Mouse (Mus musculus): Measurements from ENCODE around the gene Fgf13. TPM values are rescaled to one million over a fixed set of nuclear protein-coding genes. Genes with fewer than 3 reads are reported as not detected.

Fgf13 gene
- total RNA-seq, 1 experiment, result 1.3 TPM

DNA sequence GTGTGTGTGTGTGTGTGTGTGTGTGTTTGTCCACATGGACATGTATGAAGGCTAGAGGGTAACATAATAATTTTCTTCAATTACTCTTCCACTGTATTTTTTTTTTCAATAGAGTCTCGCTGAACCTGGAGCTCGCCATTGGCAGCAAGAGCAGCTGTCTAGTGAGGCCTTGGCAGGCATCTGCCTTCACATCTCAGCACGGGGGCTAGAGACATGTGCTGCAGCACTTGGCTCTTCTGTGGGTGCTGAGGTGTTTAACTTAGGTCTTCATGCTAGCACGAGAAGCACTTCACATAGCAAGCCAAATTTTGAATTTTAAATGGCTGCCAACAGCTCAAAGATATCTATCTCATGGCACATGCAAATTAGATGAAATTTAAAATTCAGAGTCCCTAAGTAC is 380.9 kb downstream of the Fgf13 start:
- Histone ChIP-seq H3K4me1 (ENCODE audit: control insufficient read depth in 2 of 2, insufficient read depth in 2 of 2, low read length in 2 of 2, poor library complexity in 1 of 2) (no peaks in the 10 kb centered on the region), H3K4me3 (ENCODE audit: insufficient read depth in 1 of 2, low read depth in 1 of 2, low read length in 2 of 2, poor library complexity in 1 of 2, severe bottlenecking in 1 of 2) (no peak overlapping the region), H3K9me3 (ENCODE audit: control insufficient read depth, insufficient read depth, low read depth, low read length) (no peaks in the 10 kb centered on the region), H3K27ac (ENCODE audit: insufficient read depth, low read depth, low read length, poor library complexity, severe bottlenecking) (no peak overlapping the region), H3K9ac (ENCODE audit: insufficient read depth, low read depth, low read length, poor library complexity, severe bottlenecking) (no peak overlapping the region), H3K36me3 (ENCODE audit: control insufficient read depth, insufficient read depth, low read length, poor library complexity, severe bottlenecking) (no peaks in the 10 kb centered on the region)
- no peak for TF ChIP-seq MAFK (IDR thresholded peaks at IDR 0.05; ENCODE audit: insufficient read depth, low read depth, low read length)
- TF ChIP-seq ZC3H11A (IDR thresholded peaks at IDR 0.05; ENCODE audit: borderline replicate concordance, low read depth, low read length), result no peak
- no peak for TF ChIP-seq HCFC1 (IDR thresholded peaks at IDR 0.05; ENCODE audit: borderline replicate concordance, insufficient read depth, low read length)
- no peak for TF ChIP-seq CHD2 (IDR thresholded peaks at IDR 0.05; ENCODE audit: low read depth, low read length)
- in situ Hi-C loops (cut with MboI; ENCODE audit: low sequenced_read_pairs in 2 of 2, unreplicated experiment in 2 of 2), result loop anchor here (25.0 kb wide), 3 partner anchors 425 to 1275 kb away; no protein-coding TSS in a partner anchor
- no peak for DNase-seq (ENCODE audit: low read depth, low spot score)

GRCm38 (mm10) chrX:59182323-59182722 is 385.5 kb downstream of the Fgf13 start:
- no peaks in the 10 kb centered on the region for H3K36me3 ChIP-seq (ENCODE audit: control insufficient read depth, insufficient read depth, low read length, poor library complexity, severe bottlenecking)
- in situ Hi-C loops (cut with MboI; ENCODE audit: low sequenced_read_pairs in 2 of 2, unreplicated experiment in 2 of 2), result loop anchor here (25.0 kb wide), 3 partner anchors 430 to 1280 kb away; no protein-coding TSS in a partner anchor
- H3K4me1 ChIP-seq (ENCODE audit: control insufficient read depth in 2 of 2, insufficient read depth in 2 of 2, low read length in 2 of 2, poor library complexity in 1 of 2), result no peaks in the 10 kb centered on the region
- no peak for DNase-seq (ENCODE audit: low read depth, low spot score)
- no peak overlapping the region for H3K4me3 ChIP-seq (ENCODE audit: insufficient read depth in 1 of 2, low read depth in 1 of 2, low read length in 2 of 2, poor library complexity in 1 of 2, severe bottlenecking in 1 of 2)
- no peak overlapping the region for H3K9ac ChIP-seq (ENCODE audit: insufficient read depth, low read depth, low read length, poor library complexity, severe bottlenecking)
- no peaks in the 10 kb centered on the region for H3K9me3 ChIP-seq (ENCODE audit: control insufficient read depth, insufficient read depth, low read depth, low read length)
- H3K27ac ChIP-seq (ENCODE audit: insufficient read depth, low read depth, low read length, poor library complexity, severe bottlenecking), result no peak overlapping the region
- TF ChIP-seq ZC3H11A (IDR thresholded peaks at IDR 0.05; ENCODE audit: borderline replicate concordance, low read depth, low read length) (no peak), MAFK (IDR thresholded peaks at IDR 0.05; ENCODE audit: insufficient read depth, low read depth, low read length) (no peak), HCFC1 (IDR thresholded peaks at IDR 0.05; ENCODE audit: borderline replicate concordance, insufficient read depth, low read length) (no peak)

DNA sequence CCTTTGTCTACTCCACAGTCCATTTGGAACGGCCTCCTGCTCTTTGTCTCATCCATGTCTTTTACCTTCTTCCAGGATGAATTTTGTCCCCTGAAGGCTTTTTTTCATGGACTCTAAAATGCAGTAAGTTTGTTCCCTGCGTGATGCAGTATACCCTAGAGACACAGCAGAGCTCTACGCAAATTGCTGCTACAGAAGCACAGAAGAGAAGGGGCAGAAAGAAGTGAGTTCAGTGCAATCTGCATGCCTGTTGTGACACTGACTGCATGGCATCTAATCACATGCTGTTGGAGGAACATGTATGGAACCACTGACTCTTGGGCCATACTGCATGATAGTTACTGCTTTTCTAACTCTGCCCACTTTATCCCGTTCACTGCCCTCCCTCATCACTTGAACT is 388.2 kb downstream of the Fgf13 start:
- Histone ChIP-seq H3K9ac (ENCODE audit: insufficient read depth, low read depth, low read length, poor library complexity, severe bottlenecking) (no peak overlapping the region), H3K36me3 (ENCODE audit: control insufficient read depth, insufficient read depth, low read length, poor library complexity, severe bottlenecking) (no peaks in the 10 kb centered on the region), H3K9me3 (ENCODE audit: control insufficient read depth, insufficient read depth, low read depth, low read length) (no peaks in the 10 kb centered on the region), H3K27ac (ENCODE audit: insufficient read depth, low read depth, low read length, poor library complexity, severe bottlenecking) (no peak overlapping the region), H3K4me3 (ENCODE audit: insufficient read depth in 1 of 2, low read depth in 1 of 2, low read length in 2 of 2, poor library complexity in 1 of 2, severe bottlenecking in 1 of 2) (no peak overlapping the region), H3K4me1 (ENCODE audit: control insufficient read depth in 2 of 2, insufficient read depth in 2 of 2, low read length in 2 of 2, poor library complexity in 1 of 2) (no peaks in the 10 kb centered on the region)
- in situ Hi-C loops (cut with MboI; ENCODE audit: low sequenced_read_pairs in 2 of 2, unreplicated experiment in 2 of 2), result loop anchor here (25.0 kb wide), 3 partner anchors 433 to 1283 kb away; no protein-coding TSS in a partner anchor
- TF ChIP-seq ZNF384 (IDR thresholded peaks at IDR 0.05; ENCODE audit: low read depth, low read length), result no peak
- TF ChIP-seq HCFC1 (IDR thresholded peaks at IDR 0.05; ENCODE audit: borderline replicate concordance, insufficient read depth, low read length), result no peak
- no peak for TF ChIP-seq ZC3H11A (IDR thresholded peaks at IDR 0.05; ENCODE audit: borderline replicate concordance, low read depth, low read length)
- TF ChIP-seq CHD2 (IDR thresholded peaks at IDR 0.05; ENCODE audit: low read depth, low read length), result no peak
- TF ChIP-seq MAFK (IDR thresholded peaks at IDR 0.05; ENCODE audit: insufficient read depth, low read depth, low read length), result no peak
- no peak for DNase-seq (ENCODE audit: low read depth, low spot score)

DNA sequence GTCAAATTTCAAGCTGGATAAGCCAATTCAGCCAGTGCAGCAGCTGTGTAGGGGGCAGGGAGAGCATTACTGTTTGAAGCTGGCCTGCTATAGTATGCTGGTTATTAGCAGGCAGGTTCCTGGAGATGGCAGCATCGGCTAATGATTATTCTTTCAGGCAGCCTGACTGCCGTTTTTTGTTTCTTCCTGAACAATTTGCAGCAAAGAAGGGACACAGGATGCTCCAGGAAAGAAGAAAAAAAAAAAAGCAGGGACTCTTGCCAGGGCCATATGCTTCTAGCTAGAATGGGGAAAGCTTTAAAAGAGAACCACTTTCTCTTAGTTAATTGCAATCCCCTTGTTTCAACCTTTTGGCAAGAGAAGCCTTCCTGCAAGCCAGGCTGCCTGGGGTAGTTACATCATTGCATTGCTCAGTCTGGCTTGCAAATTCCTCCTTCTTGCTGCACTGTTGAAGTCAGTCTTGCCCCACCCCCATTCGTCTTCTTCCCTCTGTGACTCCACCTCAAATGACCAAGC is 388.7 kb downstream of the Fgf13 start:
- Histone ChIP-seq H3K9me3 (ENCODE audit: control insufficient read depth, insufficient read depth, low read depth, low read length) (no peaks in the 10 kb centered on the region), H3K36me3 (ENCODE audit: control insufficient read depth, insufficient read depth, low read length, poor library complexity, severe bottlenecking) (no peaks in the 10 kb centered on the region), H3K4me1 (ENCODE audit: control insufficient read depth in 2 of 2, insufficient read depth in 2 of 2, low read length in 2 of 2, poor library complexity in 1 of 2) (no peaks in the 10 kb centered on the region), H3K9ac (ENCODE audit: insufficient read depth, low read depth, low read length, poor library complexity, severe bottlenecking) (no peak overlapping the region), H3K4me3 (ENCODE audit: insufficient read depth in 1 of 2, low read depth in 1 of 2, low read length in 2 of 2, poor library complexity in 1 of 2, severe bottlenecking in 1 of 2) (no peak overlapping the region), H3K27ac (ENCODE audit: insufficient read depth, low read depth, low read length, poor library complexity, severe bottlenecking) (no peak overlapping the region)
- in situ Hi-C loops (cut with MboI; ENCODE audit: low sequenced_read_pairs in 2 of 2, unreplicated experiment in 2 of 2), result loop anchor here (25.0 kb wide), 3 partner anchors 433 to 1283 kb away; no protein-coding TSS in a partner anchor
- no peak for DNase-seq (ENCODE audit: low read depth, low spot score)
- TF ChIP-seq MAFK (IDR thresholded peaks at IDR 0.05; ENCODE audit: insufficient read depth, low read depth, low read length) (no peak), ZNF384 (IDR thresholded peaks at IDR 0.05; ENCODE audit: low read depth, low read length) (no peak), HCFC1 (IDR thresholded peaks at IDR 0.05; ENCODE audit: borderline replicate concordance, insufficient read depth, low read length) (no peak), ZC3H11A (IDR thresholded peaks at IDR 0.05; ENCODE audit: borderline replicate concordance, low read depth, low read length) (no peak), CHD2 (IDR thresholded peaks at IDR 0.05; ENCODE audit: low read depth, low read length) (no peak)

- Histone ChIP-seq H3K27ac (ENCODE audit: insufficient read depth, low read depth, low read length, poor library complexity, severe bottlenecking) (no peak overlapping the region), H3K9me3 (ENCODE audit: control insufficient read depth, insufficient read depth, low read depth, low read length) (no peaks in the 10 kb centered on the region), H3K9ac (ENCODE audit: insufficient read depth, low read depth, low read length, poor library complexity, severe bottlenecking) (no peak overlapping the region), H3K4me1 (ENCODE audit: control insufficient read depth in 2 of 2, insufficient read depth in 2 of 2, low read length in 2 of 2, poor library complexity in 1 of 2) (no peaks in the 10 kb centered on the region), H3K4me3 (ENCODE audit: insufficient read depth in 1 of 2, low read depth in 1 of 2, low read length in 2 of 2, poor library complexity in 1 of 2, severe bottlenecking in 1 of 2) (no peak overlapping the region), H3K36me3 (ENCODE audit: control insufficient read depth, insufficient read depth, low read length, poor library complexity, severe bottlenecking) (no peaks in the 10 kb centered on the region)
- in situ Hi-C loops (cut with MboI; ENCODE audit: low sequenced_read_pairs in 2 of 2, unreplicated experiment in 2 of 2), result loop anchor here (25.0 kb wide), 3 partner anchors 435 to 1285 kb away; no protein-coding TSS in a partner anchor
- no peak for TF ChIP-seq ZC3H11A (IDR thresholded peaks at IDR 0.05; ENCODE audit: borderline replicate concordance, low read depth, low read length)
- no peak for TF ChIP-seq HCFC1 (IDR thresholded peaks at IDR 0.05; ENCODE audit: borderline replicate concordance, insufficient read depth, low read length)
- no peak for TF ChIP-seq MAFK (IDR thresholded peaks at IDR 0.05; ENCODE audit: insufficient read depth, low read depth, low read length)
- TF ChIP-seq ZNF384 (IDR thresholded peaks at IDR 0.05; ENCODE audit: low read depth, low read length), result no peak
- TF ChIP-seq CHD2 (IDR thresholded peaks at IDR 0.05; ENCODE audit: low read depth, low read length), result no peak
- DNase-seq (ENCODE audit: low read depth, low spot score), result no peak
These were observed 390.2 kb downstream of the Fgf13 start for GRCm38 (mm10) chrX:59177653-59178052.
